Mouse (Mus musculus) intestine, embryonic 15.5 days (tissue): ENCODE measurements around the gene Pim1. TPM values are rescaled to one million over a fixed set of nuclear protein-coding genes. Genes with fewer than 3 reads are reported as not detected.
A peak's percentile ranks its signal among the peaks of the same experiment; 100 is the strongest.
"Not testable (repeated sequence)": the region's sequence is repeated elsewhere in the genome, so short reads cannot be mapped to it uniquely, and the experiment has no call there.

Experiments used
- ATAC-seq: fragments of 200-750 bp; cut with Nextera tagmentation; 2 replicates; pipeline ENCODE4 v1.8.0; 2017; ENCODE audit warnings: moderate TSS enrichment, moderate library complexity
- H3K27ac ChIP-seq: fragments of 300-500 bp; sonication (generic); 2 replicates; pipeline ENCODE4 v1.5.1; 2015; ENCODE audit warnings: mild to moderate bottlenecking, inconsistent platforms
- H3K27me3 ChIP-seq: fragments of 300-500 bp; sonication (generic); replicated peaks from 2 replicates; pipeline ENCODE4 v1.6.1; 2015; ENCODE audit warnings: inconsistent platforms
- H3K36me3 ChIP-seq: fragments of 300-500 bp; sonication (generic); 2 replicates; pipeline ENCODE4 v1.6.1; 2015; ENCODE audit warnings: inconsistent platforms
- H3K4me1 ChIP-seq: fragments of 300-500 bp; sonication (generic); replicated peaks from 2 replicates; pipeline ENCODE4 v1.6.1; 2015; ENCODE audit warnings: inconsistent platforms
- H3K4me2 ChIP-seq: fragments of 300-500 bp; sonication (generic); replicated peaks from 2 replicates; pipeline ENCODE4 v1.6.1; 2015; ENCODE audit warnings: mild to moderate bottlenecking, inconsistent platforms
- H3K4me3 ChIP-seq: fragments of 300-500 bp; sonication (generic); replicated peaks from 2 replicates; pipeline ENCODE4 v1.5.1; 2015; ENCODE audit warnings: inconsistent platforms
- H3K9ac ChIP-seq: fragments of 300-500 bp; sonication (generic); 2 replicates; pipeline ENCODE4 v1.6.1; 2015; ENCODE audit warnings: inconsistent platforms
- H3K9me3 ChIP-seq: fragments of 300-500 bp; sonication (generic); 2 replicates; pipeline ENCODE4 v1.6.1; 2016; ENCODE audit warnings: inconsistent platforms
- WGBS: fragments of 180-500 bp; shearing (Covaris S2); methylation state at CpG from one replicate; pipeline ENCODE4 v1.1.7; 2015; 5-methylcytosine and 5-hydroxymethylcytosine counted together
- polyA plus RNA-seq: library from polyadenylated mRNA; unstranded; fragments of >200 nt; fragmentation: Nextera tagmentation; extraction: Ambion mirVana; gene quantifications from 2 replicates; pipeline ENCODE4 v1.2.1, GENCODE M21; 2015

Pim1 gene
- polyA plus RNA-seq, 1 experiment from 2014 or later, result 13.4 TPM

GRCm38 (mm10) chr17:29488978-29489970, 1.3 kb upstream of the Pim1 start:
- Histone ChIP-seq H3K4me3 (peak overlapping the region; percentile 83), H3K27ac (peak overlapping the region; percentile 90), H3K9ac (peak overlapping the region; percentile 68), H3K4me1 (peaks cover 16% of the 10 kb centered on the region), H3K9me3 (no peaks in the 10 kb centered on the region), H3K36me3 (peaks cover 5% of the 10 kb centered on the region; the same call in 1 of the 2 replicates), H3K27me3 (no peaks in the 10 kb centered on the region), H3K4me2 (peak overlapping the region; percentile 90)
- WGBS, result 5% methylated on average over 30 of the region's 30 CpGs
- no peak for ATAC-seq

- Histone ChIP-seq H3K27ac (peak overlapping the region; percentile 90), H3K4me2 (peak overlapping the region; percentile 90), H3K36me3 (peaks cover 5% of the 10 kb centered on the region; the same call in 1 of the 2 replicates), H3K9ac (peak overlapping the region; percentile 68), H3K9me3 (no peaks in the 10 kb centered on the region), H3K27me3 (no peaks in the 10 kb centered on the region), H3K4me1 (peaks cover 20% of the 10 kb centered on the region), H3K4me3 (peak overlapping the region; percentile 83)
- ATAC-seq, result peak; percentile 94
- under 1% methylated on average over 51 of the region's 68 CpGs for WGBS
These were observed 411 bp upstream of the Pim1 start for GRCm38 (mm10) chr17:29489971-29490712.

- Histone ChIP-seq H3K27me3 (no peaks in the 10 kb centered on the region), H3K36me3 (peaks cover 5% of the 10 kb centered on the region; the same call in 1 of the 2 replicates), H3K27ac (peak overlapping the region; percentile 92), H3K9me3 (no peaks in the 10 kb centered on the region), H3K4me1 (peaks cover 20% of the 10 kb centered on the region), H3K4me3 (peak overlapping the region; percentile 83), H3K4me2 (peak overlapping the region; percentile 84), H3K9ac (peak overlapping the region; percentile 93)
- no peak for ATAC-seq
- WGBS, result under 1% methylated on average over 48 of the region's 48 CpGs
These were observed 1.2 kb downstream of the Pim1 start for GRCm38 (mm10) chr17:29491591-29492268.

- WGBS, result 2% methylated on average over 22 of the region's 22 CpGs
- H3K27ac ChIP-seq, result peak overlapping the region; percentile 92
- ATAC-seq, result 0 out of 2 replicates have a peak, but pooled peaks have one; percentile 10
These were observed 2.0 kb downstream of the Pim1 start for GRCm38 (mm10) chr17:29492269-29493191.

GRCm38 (mm10) chr17:29493461-29493980, 3.0 kb downstream of the Pim1 start:
- H3K4me2 ChIP-seq, result peak overlapping the region; percentile 84
- no peak overlapping the region for H3K27ac ChIP-seq
- peaks cover 20% of the 10 kb centered on the region for H3K4me1 ChIP-seq
- H3K9ac ChIP-seq, result no peak overlapping the region; the same call in 1 of the 2 replicates
- H3K4me3 ChIP-seq, result 0 out of 2 replicates have a peak overlapping the region, but pooled peaks have one; percentile 83
- H3K27me3 ChIP-seq, result no peaks in the 10 kb centered on the region
- 80% methylated on average over 11 of the region's 11 CpGs for WGBS
- peaks cover 5% of the 10 kb centered on the region; the same call in 1 of the 2 replicates for H3K36me3 ChIP-seq
- H3K9me3 ChIP-seq, result no peaks in the 10 kb centered on the region
- no peak for ATAC-seq

More at GRCm38 (mm10) chr17:29492269-29493191, 2.0 kb downstream of the Pim1 start:
- Histone ChIP-seq H3K9ac (peak overlapping the region; percentile 93), H3K4me1 (peaks cover 20% of the 10 kb centered on the region), H3K9me3 (no peaks in the 10 kb centered on the region), H3K27me3 (no peaks in the 10 kb centered on the region), H3K4me3 (peak overlapping the region; percentile 83), H3K4me2 (peak overlapping the region; percentile 84), H3K36me3 (peaks cover 5% of the 10 kb centered on the region; the same call in 1 of the 2 replicates)

- H3K36me3 ChIP-seq, result peaks cover 5% of the 10 kb centered on the region; the same call in 1 of the 2 replicates
- no peak overlapping the region for H3K4me3 ChIP-seq
- no peaks in the 10 kb centered on the region for H3K27me3 ChIP-seq
- H3K4me2 ChIP-seq, result no peak overlapping the region
- 77% methylated on average over 10 of the region's 10 CpGs for WGBS
- H3K27ac ChIP-seq, result no peak overlapping the region
- ATAC-seq, result no peak
- peaks cover 16% of the 10 kb centered on the region for H3K4me1 ChIP-seq
- H3K9ac ChIP-seq, result no peak overlapping the region
- H3K9me3 ChIP-seq, result no peaks in the 10 kb centered on the region
These were observed 3.6 kb downstream of the Pim1 start for GRCm38 (mm10) chr17:29494062-29494731.

GRCm38 (mm10) chr17:29494732-29495076, 4.2 kb downstream of the Pim1 start:
- Histone ChIP-seq H3K4me3 (no peak overlapping the region), H3K36me3 (peaks cover 5% of the 10 kb centered on the region; the same call in 1 of the 2 replicates), H3K9ac (no peak overlapping the region), H3K4me1 (peaks cover 13% of the 10 kb centered on the region), H3K4me2 (no peak overlapping the region), H3K9me3 (no peaks in the 10 kb centered on the region), H3K27ac (no peak overlapping the region), H3K27me3 (no peaks in the 10 kb centered on the region)
- 67% methylated on average over 7 of the region's 8 CpGs for WGBS
- no peak for ATAC-seq

- Histone ChIP-seq H3K9ac (no peak overlapping the region), H3K4me3 (no peak overlapping the region), H3K27me3 (no peaks in the 10 kb centered on the region), H3K9me3 (no peaks in the 10 kb centered on the region), H3K4me2 (no peak overlapping the region), H3K4me1 (peaks cover 13% of the 10 kb centered on the region), H3K36me3 (peaks cover 5% of the 10 kb centered on the region; the same call in 1 of the 2 replicates), H3K27ac (no peak overlapping the region)
- ATAC-seq, result no peak
- WGBS, result 81% methylated on average over 6 of the region's 6 CpGs
These were observed 5.9 kb downstream of the Pim1 start for GRCm38 (mm10) chr17:29496211-29497070.

GRCm38 (mm10) chr17:29497071-29497354, 6.5 kb downstream of the Pim1 start:
- 92% methylated on average over 3 of the region's 3 CpGs for WGBS
- no peak for ATAC-seq
- no peaks in the 10 kb centered on the region for H3K9me3 ChIP-seq

GRCm38 (mm10) chr17:29497481-29497880, 6.9 kb downstream of the Pim1 start:
- H3K4me3 ChIP-seq, H3K9me3 ChIP-seq, H3K27ac ChIP-seq, H3K36me3 ChIP-seq, H3K4me2 ChIP-seq, H3K27me3 ChIP-seq, H3K9ac ChIP-seq, ATAC-seq: not testable (repeated sequence)
- peaks cover 13% of the 10 kb centered on the region for H3K4me1 ChIP-seq
- WGBS, result 60% methylated on average over 1 of the region's 1 CpGs

More at GRCm38 (mm10) chr17:29497071-29497354, 6.5 kb downstream of the Pim1 start:
- Histone ChIP-seq H3K9ac (no peak overlapping the region), H3K4me3 (no peak overlapping the region), H3K27me3 (no peaks in the 10 kb centered on the region), H3K36me3 (peaks cover 5% of the 10 kb centered on the region; the same call in 1 of the 2 replicates), H3K4me2 (no peak overlapping the region), H3K4me1 (peaks cover 13% of the 10 kb centered on the region), H3K27ac (no peak overlapping the region)
